Mouse (Mus musculus): ENCODE measurements around the gene Copa.

- TF ChIP-seq CTCF (IDR thresholded peaks at IDR 0.05), result no peak
- TF ChIP-seq EP300 (IDR thresholded peaks at IDR 0.05), result no peak
These were observed 24.0 kb upstream of the Copa start for GRCm38 (mm10) chr1:172058321-172058720.

All from lung, postnatal 0 days (tissue).